Mouse (Mus musculus): ENCODE data around the gene Mptx2.

DNA sequence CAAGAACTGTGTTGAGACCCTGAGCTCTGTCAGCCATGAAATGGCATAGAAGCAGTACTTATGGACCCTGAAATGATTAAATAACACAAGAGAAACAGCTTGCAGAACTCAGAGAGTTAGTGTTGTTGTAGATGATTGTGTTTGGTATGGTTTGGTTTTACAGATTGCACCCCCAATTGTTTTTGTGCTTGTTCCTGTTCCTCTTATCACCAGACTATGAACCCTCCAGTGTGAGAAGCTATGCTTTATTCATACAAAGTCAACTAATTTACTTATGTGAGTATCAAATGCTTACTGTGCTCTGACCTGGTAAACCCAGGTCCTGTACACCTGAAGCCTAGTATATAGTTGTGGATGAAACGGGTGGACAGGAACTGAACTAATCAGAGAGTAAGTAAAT, 49.0 kb upstream of the Mptx2 start:
- TF ChIP-seq MAFK (IDR thresholded peaks at IDR 0.05; ENCODE audit: insufficient read depth, low read depth, low read length) (no peak), ZC3H11A (IDR thresholded peaks at IDR 0.05; ENCODE audit: borderline replicate concordance, low read depth, low read length) (no peak), HCFC1 (IDR thresholded peaks at IDR 0.05; ENCODE audit: borderline replicate concordance, insufficient read depth, low read length) (no peak), ZNF384 (IDR thresholded peaks at IDR 0.05; ENCODE audit: low read depth, low read length) (no peak), CHD2 (IDR thresholded peaks at IDR 0.05; ENCODE audit: low read depth, low read length) (no peak)
